Mouse (Mus musculus): ENCODE results near the gene Crispld2. TPM values are rescaled to one million over a fixed set of nuclear protein-coding genes. Genes with fewer than 3 reads are reported as not detected.

Gene Crispld2
- polyA plus RNA-seq (2014; fragmentation: Nextera tagmentation; extraction: Ambion mirVana), result 0.36 and 1.9 TPM in 2 replicates

DNA sequence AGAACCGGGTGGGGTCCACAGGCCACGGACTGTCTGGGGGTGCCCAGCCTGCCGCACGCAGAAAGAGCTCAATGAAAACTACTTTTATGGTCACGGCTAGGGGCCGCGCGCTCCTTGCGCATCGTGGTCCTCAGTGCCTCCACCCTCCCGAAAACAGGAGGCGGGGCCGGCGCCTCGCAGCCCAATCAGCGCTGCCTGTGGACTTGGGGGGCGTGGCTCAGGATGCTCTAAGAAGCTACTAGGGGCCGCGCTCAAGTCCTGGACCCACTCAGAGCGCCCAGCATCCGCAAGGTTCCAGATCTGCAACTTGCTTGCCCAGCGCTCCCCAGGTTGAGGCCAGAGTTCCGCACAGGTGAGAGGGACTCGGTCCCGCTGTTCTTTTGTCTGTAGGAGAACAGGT, at the start of gene Crispld2:
Gene Crispld2 (plus strand): TSS at position 190 of the 400 bp plus-strand sequence.
- Histone ChIP-seq H3K4me1 (ENCODE audit: control insufficient read depth, insufficient read depth, low read length) (0 out of 2 replicates have a peak, but pooled peaks cover 3% of the 10 kb centered on the region), H3K27me3 (ENCODE audit: control insufficient read depth, insufficient read depth, low read length) (peaks cover 4% of the 10 kb centered on the region; the same call in 1 of the 2 replicates), H3K36me3 (ENCODE audit: control insufficient read depth, insufficient read depth, low read length) (no peaks in the 10 kb centered on the region), H3K9me3 (ENCODE audit: control insufficient read depth, low read length) (no peaks in the 10 kb centered on the region), H3K9ac (replicated peaks; ENCODE audit: low read depth, low read length) (no peak within 1 kb of the TSS), H3K4me2 (ENCODE audit: low read depth, low read length) (peak within 1 kb of the TSS; percentile 55), H3K27ac (ENCODE audit: low read depth, low read length) (no peak within 1 kb of the TSS), H3K4me3 (ENCODE audit: low read depth, low read length) (peak within 1 kb of the TSS; percentile 24)
- under 1% methylated on average over 25 of the region's 25 CpGs for whole genome bisulfite sequencing
- ATAC-seq (ENCODE audit: low read depth), result peak; percentile 88

DNA sequence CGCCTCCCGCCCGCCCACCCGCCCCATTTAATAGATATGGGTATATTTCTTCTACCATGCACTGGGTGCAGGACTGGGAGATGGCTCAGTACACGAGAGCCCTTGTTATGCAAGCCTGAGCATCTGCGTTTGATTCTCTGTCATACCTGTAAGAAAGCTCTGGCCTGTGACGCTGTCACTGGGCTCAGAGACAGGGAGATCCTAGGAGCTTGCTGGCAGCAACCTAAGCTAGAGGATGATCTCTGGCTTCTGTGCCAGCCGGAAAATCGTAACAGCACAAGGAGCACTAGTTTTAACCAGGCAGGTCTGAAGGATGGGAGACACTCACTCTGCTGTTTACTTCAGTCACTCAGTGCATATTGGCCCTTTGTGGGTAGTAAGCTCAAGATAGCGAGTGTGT, 48.6 kb upstream of the Crispld2 start:
- ATAC-seq (ENCODE audit: low read depth), result no peak
- H3K27ac ChIP-seq (ENCODE audit: low read depth, low read length), result no peak overlapping the region
- H3K27me3 ChIP-seq (ENCODE audit: control insufficient read depth, insufficient read depth, low read length), result no peaks in the 10 kb centered on the region
- no peak overlapping the region for H3K4me3 ChIP-seq (ENCODE audit: low read depth, low read length)
- H3K4me2 ChIP-seq (ENCODE audit: low read depth, low read length), result no peak overlapping the region
- no peaks in the 10 kb centered on the region for H3K9me3 ChIP-seq (ENCODE audit: control insufficient read depth, low read length)
- WGBS, result 64% methylated on average over 10 of the region's 10 CpGs
- H3K36me3 ChIP-seq (ENCODE audit: control insufficient read depth, insufficient read depth, low read length), result peaks cover 18% of the 10 kb centered on the region
- H3K4me1 ChIP-seq (ENCODE audit: control insufficient read depth, insufficient read depth, low read length), result 0 out of 2 replicates have a peak, but pooled peaks cover 2% of the 10 kb centered on the region
- no peak overlapping the region for H3K9ac ChIP-seq (replicated peaks; ENCODE audit: low read depth, low read length)

DNA sequence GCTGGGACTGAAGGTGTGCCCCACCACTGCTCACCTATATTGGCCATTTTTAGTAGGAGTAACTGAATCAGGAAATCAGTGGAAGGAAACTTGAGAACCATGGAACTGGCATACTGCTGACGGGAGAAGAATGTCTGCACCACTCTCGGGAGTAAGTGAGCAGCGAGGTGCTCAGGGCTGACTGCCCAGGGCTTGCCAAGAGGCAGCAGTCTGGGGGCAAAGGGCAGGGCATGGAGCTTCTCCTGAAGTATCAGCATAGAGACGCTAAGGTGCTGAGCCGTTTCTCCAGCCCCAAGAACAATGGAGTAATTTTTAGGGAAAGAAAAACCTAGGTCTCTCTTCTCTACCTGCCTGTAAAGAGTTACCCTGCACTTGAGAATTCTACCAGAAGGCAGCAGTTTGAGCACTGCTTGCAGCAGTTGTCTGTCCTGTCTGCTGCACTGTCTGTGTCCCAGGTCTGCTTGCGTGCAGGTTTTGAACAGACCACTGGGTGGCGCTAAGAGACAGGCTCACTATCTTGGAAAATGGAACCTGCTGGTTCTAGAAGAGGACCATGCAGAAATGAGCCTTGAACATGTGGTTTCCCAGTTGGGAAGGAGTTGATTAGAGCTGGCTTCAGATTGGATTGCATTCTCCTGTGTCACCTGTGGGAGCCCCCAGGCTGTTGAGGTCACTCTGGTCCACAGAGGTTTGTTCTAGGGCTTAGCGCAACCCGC, 48.0 kb upstream of the Crispld2 start:
- H3K9me3 ChIP-seq (ENCODE audit: control insufficient read depth, low read length), result no peaks in the 10 kb centered on the region
- WGBS, result 69% methylated on average over 9 of the region's 9 CpGs
- H3K4me3 ChIP-seq (ENCODE audit: low read depth, low read length), result no peak overlapping the region
- no peak overlapping the region for H3K4me2 ChIP-seq (ENCODE audit: low read depth, low read length)
- H3K9ac ChIP-seq (replicated peaks; ENCODE audit: low read depth, low read length), result no peak overlapping the region
- H3K27me3 ChIP-seq (ENCODE audit: control insufficient read depth, insufficient read depth, low read length), result no peaks in the 10 kb centered on the region
- ATAC-seq (ENCODE audit: low read depth), result 0 out of 2 replicates have a peak, but pooled peaks have one; percentile 47
- H3K27ac ChIP-seq (ENCODE audit: low read depth, low read length), result no peak overlapping the region
- no peaks in the 10 kb centered on the region for H3K4me1 ChIP-seq (ENCODE audit: control insufficient read depth, insufficient read depth, low read length)
- H3K36me3 ChIP-seq (ENCODE audit: control insufficient read depth, insufficient read depth, low read length), result peaks cover 16% of the 10 kb centered on the region

DNA sequence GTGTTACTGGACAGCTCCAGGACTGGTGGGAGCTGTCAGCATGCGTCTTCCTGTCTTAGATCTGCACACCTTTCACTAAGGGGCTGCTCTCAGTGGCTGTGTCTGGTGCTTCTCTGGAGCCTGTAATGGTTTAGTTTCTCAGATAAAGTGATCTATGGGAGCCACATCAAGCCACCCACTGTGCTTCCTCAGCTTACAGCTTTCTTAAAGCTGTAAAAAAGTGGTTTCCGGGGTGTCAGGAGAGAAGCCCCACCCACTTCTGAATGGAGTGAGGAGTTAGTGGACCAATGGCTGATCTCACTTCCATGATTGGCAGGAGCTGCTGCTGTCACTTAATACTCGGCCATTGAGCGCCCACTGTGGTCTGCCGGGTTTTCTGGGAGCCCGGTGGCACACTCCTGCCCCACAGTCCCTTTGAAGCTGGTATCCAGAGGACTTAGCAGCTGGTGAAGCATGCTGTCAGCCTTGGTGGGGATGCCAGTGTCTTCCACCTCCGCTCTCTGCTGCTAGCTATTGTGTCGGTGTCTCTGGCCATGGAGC, 45.8 kb upstream of the Crispld2 start:
- Histone ChIP-seq H3K9me3 (ENCODE audit: control insufficient read depth, low read length) (no peaks in the 10 kb centered on the region), H3K36me3 (ENCODE audit: control insufficient read depth, insufficient read depth, low read length) (peaks cover 25% of the 10 kb centered on the region), H3K9ac (replicated peaks; ENCODE audit: low read depth, low read length) (no peak overlapping the region), H3K27me3 (ENCODE audit: control insufficient read depth, insufficient read depth, low read length) (no peaks in the 10 kb centered on the region), H3K4me3 (ENCODE audit: low read depth, low read length) (no peak overlapping the region), H3K4me1 (ENCODE audit: control insufficient read depth, insufficient read depth, low read length) (no peaks in the 10 kb centered on the region), H3K27ac (ENCODE audit: low read depth, low read length) (no peak overlapping the region), H3K4me2 (ENCODE audit: low read depth, low read length) (no peak overlapping the region)
- WGBS, result 77% methylated on average over 8 of the region's 8 CpGs
- no peak for ATAC-seq (ENCODE audit: low read depth)

DNA sequence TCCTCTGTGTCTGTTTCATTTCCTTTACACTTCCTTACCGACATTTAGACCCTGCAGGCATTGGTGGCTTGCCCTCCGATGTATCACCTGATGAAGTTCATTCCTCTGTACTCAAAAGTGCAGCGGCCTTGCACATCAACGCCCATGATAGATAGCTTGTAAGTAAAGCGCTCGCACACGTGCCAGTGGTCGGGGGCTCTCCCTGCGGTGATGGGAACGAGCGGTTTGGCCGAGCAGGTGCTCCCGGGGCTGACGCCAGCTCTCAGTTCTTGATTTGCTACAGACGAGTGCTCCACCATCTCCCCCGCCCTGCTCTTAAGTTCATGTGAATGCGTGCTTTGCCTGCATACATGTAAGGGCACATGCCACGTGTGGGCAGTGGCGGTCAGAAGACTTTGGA, 44.6 kb upstream of the Crispld2 start:
- Histone ChIP-seq H3K9me3 (ENCODE audit: control insufficient read depth, low read length) (no peaks in the 10 kb centered on the region), H3K4me2 (ENCODE audit: low read depth, low read length) (no peak overlapping the region), H3K4me3 (ENCODE audit: low read depth, low read length) (no peak overlapping the region), H3K4me1 (ENCODE audit: control insufficient read depth, insufficient read depth, low read length) (no peaks in the 10 kb centered on the region), H3K36me3 (ENCODE audit: control insufficient read depth, insufficient read depth, low read length) (peaks cover 24% of the 10 kb centered on the region; the same call in 1 of the 2 replicates), H3K27me3 (ENCODE audit: control insufficient read depth, insufficient read depth, low read length) (no peaks in the 10 kb centered on the region), H3K9ac (replicated peaks; ENCODE audit: low read depth, low read length) (no peak overlapping the region), H3K27ac (ENCODE audit: low read depth, low read length) (no peak overlapping the region)
- ATAC-seq (ENCODE audit: low read depth), result no peak
- WGBS, result 81% methylated on average over 19 of the region's 19 CpGs

DNA sequence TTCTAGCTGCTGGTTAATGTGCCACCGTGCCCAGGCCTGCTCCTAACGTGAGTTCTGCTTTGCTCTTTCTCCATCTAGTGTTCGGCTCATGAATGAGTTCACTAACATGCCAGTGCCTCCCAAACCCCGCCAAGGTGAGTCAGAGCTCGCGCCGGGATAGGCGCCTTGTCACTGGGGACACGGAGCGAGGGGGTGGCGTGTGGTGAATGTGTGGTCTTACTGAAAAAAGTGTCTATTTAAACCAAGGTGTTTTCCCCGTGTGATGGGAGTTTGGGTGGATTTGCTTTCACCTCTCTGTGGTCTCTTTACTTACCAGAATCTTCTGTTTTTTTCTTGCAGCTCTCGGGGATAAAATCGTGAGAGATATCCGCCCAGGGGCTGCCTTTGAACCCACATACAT, 43.9 kb upstream of the Crispld2 start:
- H3K36me3 ChIP-seq (ENCODE audit: control insufficient read depth, insufficient read depth, low read length), result peaks cover 26% of the 10 kb centered on the region; the same call in 1 of the 2 replicates
- no peaks in the 10 kb centered on the region for H3K9me3 ChIP-seq (ENCODE audit: control insufficient read depth, low read length)
- H3K4me3 ChIP-seq (ENCODE audit: low read depth, low read length), result no peak overlapping the region
- H3K4me1 ChIP-seq (ENCODE audit: control insufficient read depth, insufficient read depth, low read length), result no peaks in the 10 kb centered on the region
- ATAC-seq (ENCODE audit: low read depth), result no peak
- H3K9ac ChIP-seq (replicated peaks; ENCODE audit: low read depth, low read length), result no peak overlapping the region
- no peak overlapping the region for H3K4me2 ChIP-seq (ENCODE audit: low read depth, low read length)
- 74% methylated on average over 15 of the region's 15 CpGs for WGBS
- H3K27me3 ChIP-seq (ENCODE audit: control insufficient read depth, insufficient read depth, low read length), result no peaks in the 10 kb centered on the region
- H3K27ac ChIP-seq (ENCODE audit: low read depth, low read length), result no peak overlapping the region

DNA sequence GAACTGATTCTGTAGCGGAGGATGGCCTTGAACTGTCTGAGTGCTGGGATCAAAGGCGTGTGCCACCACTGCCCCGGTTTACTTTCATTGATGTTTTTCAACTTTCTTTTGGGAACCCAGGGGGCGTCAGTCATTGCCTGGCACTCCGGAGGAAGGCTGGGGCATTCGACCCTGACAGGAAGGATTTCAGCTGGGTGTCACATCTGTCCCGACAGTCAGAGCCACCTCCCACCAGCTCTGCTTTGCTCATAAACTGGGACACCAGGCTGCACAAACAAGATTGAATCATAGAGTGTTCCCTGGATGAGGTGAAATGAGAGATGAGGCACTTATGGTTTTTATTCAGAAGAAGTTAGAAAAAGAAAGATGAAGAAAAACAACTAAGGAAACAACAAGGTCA, 40.0 kb upstream of the Crispld2 start:
- Histone ChIP-seq H3K27me3 (ENCODE audit: control insufficient read depth, insufficient read depth, low read length) (no peaks in the 10 kb centered on the region), H3K9ac (replicated peaks; ENCODE audit: low read depth, low read length) (no peak overlapping the region), H3K4me1 (ENCODE audit: control insufficient read depth, insufficient read depth, low read length) (no peaks in the 10 kb centered on the region), H3K4me3 (ENCODE audit: low read depth, low read length) (no peak overlapping the region), H3K36me3 (ENCODE audit: control insufficient read depth, insufficient read depth, low read length) (peaks cover 58% of the 10 kb centered on the region), H3K4me2 (ENCODE audit: low read depth, low read length) (no peak overlapping the region), H3K27ac (ENCODE audit: low read depth, low read length) (no peak overlapping the region), H3K9me3 (ENCODE audit: control insufficient read depth, low read length) (no peaks in the 10 kb centered on the region)
- WGBS, result 38% methylated on average over 7 of the region's 7 CpGs
- no peak for ATAC-seq (ENCODE audit: low read depth)

DNA sequence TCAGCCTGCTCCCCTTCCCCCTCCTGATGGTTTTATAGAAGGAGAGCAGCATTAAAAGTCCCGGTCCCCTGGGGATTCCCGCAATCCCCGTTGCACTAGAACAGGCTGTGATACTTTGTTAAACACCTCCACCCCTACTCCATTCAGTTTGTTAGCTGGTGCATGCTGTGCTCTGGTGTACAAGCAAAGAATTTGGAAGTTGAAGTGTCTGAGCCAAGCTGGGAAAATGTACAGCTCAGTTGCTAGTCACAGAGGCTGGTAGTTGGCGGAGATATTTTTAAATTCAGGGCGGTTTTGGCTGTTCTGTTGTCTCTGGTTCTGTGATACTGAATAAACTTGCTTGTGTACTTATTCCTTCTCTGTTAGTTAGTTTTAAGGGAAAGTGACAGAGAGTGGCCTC, 39.5 kb upstream of the Crispld2 start:
- H3K36me3 ChIP-seq (ENCODE audit: control insufficient read depth, insufficient read depth, low read length), result peaks cover 60% of the 10 kb centered on the region
- no peak overlapping the region for H3K27ac ChIP-seq (ENCODE audit: low read depth, low read length)
- H3K9me3 ChIP-seq (ENCODE audit: control insufficient read depth, low read length), result no peaks in the 10 kb centered on the region
- H3K4me1 ChIP-seq (ENCODE audit: control insufficient read depth, insufficient read depth, low read length), result no peaks in the 10 kb centered on the region
- no peak overlapping the region for H3K4me2 ChIP-seq (ENCODE audit: low read depth, low read length)
- no peak overlapping the region for H3K9ac ChIP-seq (replicated peaks; ENCODE audit: low read depth, low read length)
- WGBS, result 38% methylated on average over 5 of the region's 5 CpGs
- no peaks in the 10 kb centered on the region for H3K27me3 ChIP-seq (ENCODE audit: control insufficient read depth, insufficient read depth, low read length)
- H3K4me3 ChIP-seq (ENCODE audit: low read depth, low read length), result no peak overlapping the region
- no peak for ATAC-seq (ENCODE audit: low read depth)

DNA sequence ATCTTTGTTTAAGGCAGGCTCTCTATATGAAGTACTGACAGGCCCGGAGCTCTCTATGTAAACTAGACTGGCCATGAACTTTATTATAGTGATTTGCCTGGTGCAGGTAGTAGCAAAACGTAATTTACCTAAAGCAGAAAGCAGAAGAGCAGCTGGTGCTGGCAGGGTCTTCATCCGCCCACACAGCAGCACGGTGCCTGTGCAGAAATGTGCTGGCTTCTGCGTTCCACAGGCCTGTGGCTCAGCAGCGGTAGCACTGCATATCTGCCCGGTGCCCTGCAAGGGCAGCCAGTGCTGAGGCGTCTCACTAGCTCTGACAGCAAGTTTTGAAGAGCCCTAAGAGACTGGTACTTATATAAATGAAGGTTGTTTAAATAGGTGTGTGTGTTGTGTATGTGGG, 36.9 kb upstream of the Crispld2 start:
- no peak for ATAC-seq (ENCODE audit: low read depth)
- no peaks in the 10 kb centered on the region for H3K9me3 ChIP-seq (ENCODE audit: control insufficient read depth, low read length)
- peaks cover 63% of the 10 kb centered on the region for H3K36me3 ChIP-seq (ENCODE audit: control insufficient read depth, insufficient read depth, low read length)
- H3K4me3 ChIP-seq (ENCODE audit: low read depth, low read length), result no peak overlapping the region
- no peak overlapping the region for H3K4me2 ChIP-seq (ENCODE audit: low read depth, low read length)
- H3K4me1 ChIP-seq (ENCODE audit: control insufficient read depth, insufficient read depth, low read length), result peaks cover 2% of the 10 kb centered on the region; the same call in 1 of the 2 replicates
- H3K27ac ChIP-seq (ENCODE audit: low read depth, low read length), result no peak overlapping the region
- H3K9ac ChIP-seq (replicated peaks; ENCODE audit: low read depth, low read length), result no peak overlapping the region
- 95% methylated on average over 8 of the region's 8 CpGs for WGBS
- H3K27me3 ChIP-seq (ENCODE audit: control insufficient read depth, insufficient read depth, low read length), result no peaks in the 10 kb centered on the region
